Mouse (Mus musculus) ovary, postnatal 10 days (tissue): ENCODE results near the gene Gm14214.

Experiments
- DNase-seq: peaks from one replicate; pipeline ENCODE4 v3.0.0; 2022; ENCODE audit warnings: low spot score

The Gm14214 gene

DNA sequence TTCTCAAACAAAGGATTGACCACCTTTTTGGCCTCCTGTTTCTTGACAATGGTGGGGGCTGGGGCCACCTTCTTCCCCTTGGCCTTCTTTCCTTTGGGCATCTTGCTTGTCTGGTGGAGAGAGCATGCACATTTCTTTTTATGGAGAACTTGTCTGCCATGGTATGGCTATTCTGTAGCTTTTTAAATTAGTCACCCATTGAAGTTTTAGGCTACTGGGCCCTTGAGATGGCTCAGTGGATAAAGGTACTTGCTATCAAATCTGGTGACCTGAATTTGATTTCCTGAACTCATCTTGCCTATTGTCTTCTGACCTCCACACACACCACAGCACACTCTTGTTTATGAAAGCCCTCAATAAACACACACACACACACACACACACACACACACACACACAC lies at the start of gene Gm14214:
TSS of gene Gm14214 (minus strand) at position 101 of the 400 bp plus-strand sequence.
- DNase-seq: no peak

DNA sequence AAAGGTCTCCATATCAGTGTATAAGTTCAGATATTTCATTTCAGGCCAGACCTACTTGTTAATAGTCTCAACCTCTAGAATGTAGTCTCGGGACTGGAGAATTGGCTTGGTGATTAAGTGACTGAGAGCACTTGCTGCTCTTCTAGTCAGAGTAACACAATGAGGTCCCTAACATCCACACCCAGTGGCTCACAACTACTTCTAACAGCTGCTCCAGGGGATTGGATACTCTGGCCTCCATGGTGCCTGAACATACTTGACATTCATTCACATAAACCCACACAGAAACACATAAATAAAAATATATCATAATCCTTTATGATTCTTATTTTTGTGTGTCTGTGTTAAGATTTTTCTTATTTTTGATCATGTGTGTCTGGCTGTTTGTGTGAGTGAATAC lies 48.8 kb upstream of the Gm14214 start:
- DNase-seq: no peak

DNA sequence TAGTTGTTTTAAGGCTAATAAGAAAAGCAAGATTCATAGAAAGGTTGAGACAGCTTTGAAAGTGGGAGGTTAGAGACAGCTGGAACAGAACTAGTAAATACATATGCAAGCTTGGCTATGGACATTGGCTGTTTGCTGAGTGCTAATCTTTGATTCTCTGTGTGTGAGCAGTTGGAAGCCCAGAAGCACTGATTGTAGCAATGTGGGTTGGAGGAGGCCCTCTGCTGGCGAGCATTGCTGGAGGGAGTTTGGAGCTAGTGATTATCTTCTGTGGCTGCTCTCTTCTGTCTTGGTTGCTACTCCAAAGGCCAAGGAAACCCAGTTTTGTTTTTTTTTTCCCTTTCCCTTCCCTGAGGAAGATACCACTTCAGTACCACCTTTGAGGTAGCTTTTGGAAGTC lies 48.0 kb upstream of the Gm14214 start:
- DNase-seq: no peak

DNA sequence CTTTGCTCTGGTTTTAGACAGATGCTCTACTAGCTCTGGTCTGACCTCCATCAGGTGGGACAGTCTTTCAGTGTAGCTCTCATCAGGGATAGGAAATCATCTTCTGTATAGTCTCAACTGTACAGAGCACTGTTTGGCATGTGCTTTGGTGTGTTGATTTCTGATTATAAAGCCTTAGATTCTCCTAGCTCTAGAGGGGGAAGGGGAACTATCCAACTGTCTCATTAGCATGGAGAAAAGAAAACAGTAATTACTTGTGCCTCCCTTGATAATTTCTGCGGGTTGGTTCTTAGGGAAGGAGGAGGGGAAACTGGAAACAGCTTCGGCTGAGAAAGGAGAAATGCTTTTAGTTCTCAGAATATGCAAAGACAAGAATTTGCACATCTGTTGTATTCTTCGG lies 47.3 kb upstream of the Gm14214 start:
- DNase-seq: no peak

DNA sequence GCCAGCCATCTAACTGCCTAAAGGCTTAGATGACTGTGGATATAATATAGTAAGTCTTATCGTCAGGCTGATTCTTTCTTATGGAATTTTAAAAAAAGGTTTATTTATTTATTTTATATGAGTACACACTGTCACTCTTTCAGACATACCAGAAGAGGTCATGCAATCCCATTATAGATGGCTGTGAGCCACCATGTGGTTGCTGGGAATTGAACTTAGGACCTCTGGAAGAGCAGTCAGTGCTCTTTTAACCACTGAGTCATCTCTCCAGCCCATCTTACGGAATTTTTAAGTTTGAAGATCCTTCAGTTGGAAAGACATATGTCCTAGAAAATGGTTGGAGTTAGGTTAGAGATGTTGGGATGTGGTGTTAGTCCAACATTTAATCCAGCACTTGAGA lies 43.6 kb upstream of the Gm14214 start:
- DNase-seq: no peak

DNA sequence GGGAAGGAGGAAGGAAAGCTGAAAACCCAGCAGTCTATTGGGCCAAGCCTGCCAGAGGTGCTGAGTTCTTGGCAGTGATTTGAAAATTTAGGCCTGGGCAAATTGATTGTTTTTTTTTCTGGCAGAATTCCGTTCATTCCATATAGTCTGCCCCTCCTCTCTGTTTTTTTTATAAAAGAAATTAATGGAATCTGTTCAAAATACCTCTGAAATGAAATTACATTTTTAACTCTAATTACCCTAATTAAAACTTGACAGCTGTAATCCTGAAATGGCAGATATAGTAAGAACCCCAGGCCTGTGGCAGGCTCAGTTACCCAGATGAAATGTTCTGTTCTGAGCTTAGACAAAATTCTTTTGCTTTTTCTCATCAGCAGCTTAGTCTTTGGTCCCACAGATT lies 41.0 kb upstream of the Gm14214 start:
- DNase-seq: no peak

DNA sequence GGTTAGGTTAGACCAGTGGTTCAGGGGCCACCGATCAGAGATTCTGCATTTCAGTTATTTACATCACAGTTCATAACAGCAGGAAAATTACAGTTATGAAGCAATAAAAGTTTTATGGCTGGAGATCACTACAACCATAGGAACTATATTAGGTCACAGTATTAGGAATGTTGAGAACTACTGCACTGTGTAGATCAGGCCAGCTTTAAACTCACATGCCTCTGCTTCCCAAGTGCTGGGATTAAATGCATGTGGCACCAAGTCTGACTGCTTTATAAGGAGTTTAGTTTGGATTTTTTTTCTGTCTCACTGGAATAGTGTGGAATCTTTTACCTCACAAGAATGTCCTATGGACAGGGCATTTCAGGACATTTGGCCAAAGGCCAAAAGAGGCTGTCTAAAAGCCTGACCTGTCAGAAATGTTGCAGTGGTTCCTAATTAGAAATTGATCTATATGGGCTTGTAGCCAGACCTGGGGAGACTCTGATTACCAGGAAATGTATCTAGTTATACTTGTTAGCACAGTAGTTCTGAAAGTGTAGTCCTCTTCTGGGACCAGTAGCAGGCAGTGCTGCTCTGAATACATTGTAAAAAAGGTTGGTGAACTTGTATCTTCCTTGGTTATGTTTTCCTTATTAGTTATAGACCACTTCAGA lies 39.4 kb upstream of the Gm14214 start:
- DNase-seq: no peak

DNA sequence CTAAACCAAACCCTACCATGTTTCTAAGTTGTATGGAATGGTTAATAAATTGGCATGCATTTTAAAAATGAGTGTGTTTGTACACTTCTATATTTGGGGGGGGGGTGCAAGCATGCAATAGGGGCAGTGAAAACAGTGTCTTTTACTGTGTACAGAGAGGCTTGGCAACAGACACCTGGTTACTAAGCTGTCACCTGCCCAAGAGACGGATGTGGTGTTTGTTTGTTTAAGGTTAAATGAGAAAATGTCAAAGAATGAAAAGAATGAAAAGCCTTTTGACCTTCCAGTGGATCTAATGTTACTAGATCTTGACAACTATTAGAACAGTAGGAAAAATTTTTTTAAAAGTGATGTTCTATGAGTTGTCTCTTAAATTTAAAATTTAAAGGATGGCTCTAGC lies 37.9 kb upstream of the Gm14214 start:
- DNase-seq: no peak

DNA sequence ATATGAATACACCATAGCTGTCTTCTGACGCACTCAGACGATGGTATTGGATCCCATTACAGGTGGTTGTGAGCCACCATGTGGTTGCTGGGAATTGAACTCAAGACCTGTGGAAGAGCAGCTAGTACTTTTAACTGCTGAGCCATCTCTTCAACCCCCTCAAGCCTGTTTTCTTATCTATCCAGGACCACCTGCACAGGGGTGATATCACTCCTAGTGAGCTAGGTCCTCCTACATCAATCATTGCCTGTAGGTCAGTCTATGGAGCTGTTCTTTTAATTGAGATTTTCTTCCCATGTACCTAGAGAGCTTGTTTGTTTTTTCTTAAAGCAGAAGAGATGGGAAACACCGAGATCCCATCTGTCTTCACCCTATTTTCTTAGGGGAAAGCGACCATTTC lies 34.0 kb upstream of the Gm14214 start:
- DNase-seq: no peak

DNA sequence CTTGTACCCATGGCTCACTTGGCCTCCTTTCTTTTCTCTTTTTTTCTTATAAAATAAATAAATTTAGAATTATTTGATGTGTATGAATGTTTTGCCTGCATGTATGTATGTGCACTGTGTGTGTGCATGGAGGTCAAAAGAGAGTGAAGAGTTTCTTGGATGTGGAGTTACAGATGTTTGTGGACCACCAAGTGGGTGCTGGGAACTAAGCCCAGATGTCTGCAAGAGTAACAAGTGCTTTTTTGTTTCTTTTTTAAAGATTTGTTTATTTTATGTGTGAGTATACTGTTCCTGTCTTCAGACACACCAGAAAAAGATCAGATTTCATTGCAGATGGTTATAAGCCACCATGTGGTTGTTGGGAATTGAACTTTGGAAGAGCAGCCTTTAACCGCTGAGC lies 33.5 kb upstream of the Gm14214 start:
- no peak for DNase-seq

DNA sequence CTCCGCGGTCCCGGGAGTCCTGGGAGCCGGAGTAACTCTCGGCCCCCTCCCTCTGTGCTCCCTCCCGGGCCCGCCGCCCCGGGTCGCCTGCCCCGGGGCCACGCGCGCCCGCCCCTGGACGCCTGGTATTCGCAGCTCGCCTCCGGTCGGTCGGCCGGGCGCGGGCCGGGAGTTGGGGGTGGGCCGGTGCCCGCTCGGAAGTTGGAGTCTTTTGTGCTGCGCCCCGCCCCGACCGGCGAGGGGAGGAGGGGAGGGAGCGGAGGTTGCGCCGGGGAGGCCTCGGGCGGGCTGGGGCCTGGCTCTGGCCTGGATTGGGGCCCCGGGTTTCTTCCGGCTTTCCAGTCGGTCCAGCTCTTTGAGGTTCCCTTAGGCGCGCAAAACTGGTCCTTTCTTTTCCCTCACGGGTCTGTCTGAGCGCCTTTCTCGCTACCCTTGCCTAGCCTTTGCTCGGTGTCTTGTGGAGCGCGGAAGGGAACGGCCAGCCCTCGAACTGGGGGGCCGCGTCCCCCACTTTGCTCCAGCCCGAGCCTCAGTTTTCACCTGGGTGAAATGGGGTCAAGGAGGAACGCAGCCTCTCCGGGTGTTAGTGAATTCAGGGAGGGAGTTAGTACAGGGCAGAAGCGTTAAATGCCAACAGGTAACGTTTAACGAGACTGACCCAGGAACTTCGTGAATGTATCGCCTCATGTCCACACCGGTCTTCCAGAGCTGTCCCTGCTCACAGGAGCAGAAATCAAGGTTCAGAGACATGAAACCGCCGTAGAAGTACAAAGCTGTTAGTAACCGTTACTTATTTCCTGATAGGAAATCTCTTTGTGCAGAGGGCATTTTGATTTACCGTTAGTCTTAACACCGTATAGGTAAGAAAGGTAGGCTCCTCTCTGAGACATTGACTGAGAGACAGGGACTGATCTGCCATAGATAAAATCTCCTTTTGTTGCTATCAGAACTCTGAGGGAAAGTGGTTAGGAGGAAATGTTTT lies 22.1 kb upstream of the Gm14214 start:
- DNase-seq: peak; percentile 45

DNA sequence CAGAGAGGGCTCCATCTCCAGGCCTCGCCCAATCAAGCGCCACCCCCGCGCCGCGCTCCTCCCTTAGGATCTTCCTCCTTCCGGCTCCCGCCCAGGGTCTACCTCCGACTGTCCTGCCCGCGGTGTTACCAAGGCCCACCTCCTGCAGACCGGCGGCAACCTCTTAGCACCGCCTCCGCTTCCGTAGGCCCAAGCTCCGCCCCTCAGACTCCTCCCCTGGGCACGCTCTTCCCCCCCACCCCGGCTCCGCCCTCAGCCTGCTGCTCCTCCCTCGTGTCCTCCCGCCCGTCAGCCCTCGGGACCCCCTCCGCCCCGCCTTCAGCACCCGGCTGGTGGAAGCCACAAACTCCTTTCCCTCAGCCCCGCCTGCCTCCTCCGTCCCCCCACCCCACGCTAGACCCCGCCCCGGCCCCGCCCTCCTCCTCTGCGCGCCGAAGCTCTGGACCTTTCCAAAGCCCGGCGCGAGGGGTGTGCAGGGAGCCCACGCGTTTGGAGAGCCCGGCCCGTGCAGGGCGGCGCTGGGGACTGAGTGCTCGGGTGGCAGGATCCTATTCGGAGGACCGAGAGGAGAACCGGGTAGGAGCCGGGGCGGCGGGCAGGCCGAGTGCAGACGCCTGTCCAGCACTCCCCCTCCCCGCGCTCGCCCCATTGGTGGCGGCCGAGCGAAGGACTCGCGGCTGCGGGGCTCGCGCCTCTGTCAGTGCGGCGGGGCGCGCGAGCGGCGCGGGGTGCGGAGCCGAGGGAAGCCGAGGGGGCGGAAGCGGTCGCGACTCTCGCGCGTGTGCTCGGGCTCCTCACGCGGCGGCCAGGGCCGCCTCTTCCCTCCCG lies 21.0 kb upstream of the Gm14214 start, which contains the start of the genes Raly and a:
TSS of gene Raly (plus strand) at position 441 of the 828 bp plus-strand sequence.
TSS of gene a (plus strand) at position 747 of the 828 bp plus-strand sequence.
- DNase-seq: peak; percentile 88

DNA sequence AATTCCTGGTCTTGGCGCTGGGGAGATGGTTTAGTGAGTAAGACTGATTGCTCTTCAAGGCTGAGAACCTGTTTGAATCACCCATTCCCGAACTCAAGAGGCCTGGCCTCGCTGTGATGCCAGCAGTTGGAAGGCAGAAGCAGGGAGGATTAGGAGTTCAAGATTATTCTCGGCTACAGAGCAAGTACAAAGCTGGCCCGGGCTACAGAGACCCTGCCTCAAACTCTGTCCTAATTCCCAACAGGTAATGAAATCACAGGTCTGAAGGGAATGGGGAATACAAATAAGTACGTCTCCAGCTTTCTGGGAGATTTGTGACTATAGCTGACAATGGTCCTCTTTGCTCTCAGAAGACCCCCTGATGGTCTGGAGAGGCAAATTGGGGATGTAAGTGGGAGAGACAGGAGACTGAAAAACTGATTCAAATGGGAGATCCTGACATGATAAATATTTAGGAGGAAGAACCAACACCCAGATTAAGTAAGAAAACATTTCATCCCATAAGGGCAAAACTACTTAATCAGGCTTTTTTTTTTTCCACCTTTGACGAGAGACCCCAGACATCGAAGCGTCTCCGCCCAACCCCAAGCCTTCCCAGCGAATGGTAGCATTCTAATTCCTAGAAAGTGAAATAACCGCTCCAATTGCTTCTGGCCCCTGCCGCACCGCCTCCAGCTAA lies 20.3 kb upstream of the Gm14214 start:
- no peak for DNase-seq

DNA sequence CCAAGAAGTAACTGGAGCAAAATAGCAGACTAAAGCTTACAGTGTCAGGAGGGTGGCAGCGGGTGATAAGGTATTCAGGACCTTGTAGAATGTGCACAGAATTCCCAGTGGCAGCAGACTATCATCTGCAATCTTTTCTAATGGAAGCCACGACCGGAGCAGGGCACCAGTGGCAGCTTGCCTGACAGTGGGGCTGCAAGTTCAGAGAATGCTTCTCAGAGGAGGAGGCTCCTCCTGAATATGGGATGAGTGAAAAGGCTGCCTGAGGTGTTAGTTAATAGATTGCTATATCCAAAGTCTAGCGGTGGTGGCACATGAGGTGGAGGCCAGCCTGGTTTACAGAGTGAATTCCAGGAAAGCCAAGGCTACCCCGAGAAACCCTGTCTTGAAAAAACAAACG lies 19.6 kb upstream of the Gm14214 start:
- no peak for DNase-seq

DNA sequence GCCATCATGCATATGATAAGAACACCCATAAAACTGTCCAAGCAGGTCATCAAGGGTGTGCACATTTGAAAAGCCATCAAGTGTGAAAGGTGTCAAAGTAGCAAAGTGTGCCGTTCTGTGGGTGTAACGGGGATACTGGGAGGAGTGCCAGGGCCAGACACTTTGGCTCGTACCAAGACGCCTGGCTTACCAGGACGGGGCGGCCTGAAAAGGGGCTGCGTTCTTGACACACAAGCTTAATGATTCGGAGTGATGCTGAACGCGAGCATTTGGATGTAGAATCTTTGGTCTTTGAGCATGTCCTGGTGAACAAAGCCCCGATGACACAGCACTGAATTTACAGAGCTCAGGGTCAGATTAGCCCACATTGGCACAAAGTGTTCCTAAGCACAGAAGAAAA lies 16.9 kb upstream of the Gm14214 start:
- no peak for DNase-seq

DNA sequence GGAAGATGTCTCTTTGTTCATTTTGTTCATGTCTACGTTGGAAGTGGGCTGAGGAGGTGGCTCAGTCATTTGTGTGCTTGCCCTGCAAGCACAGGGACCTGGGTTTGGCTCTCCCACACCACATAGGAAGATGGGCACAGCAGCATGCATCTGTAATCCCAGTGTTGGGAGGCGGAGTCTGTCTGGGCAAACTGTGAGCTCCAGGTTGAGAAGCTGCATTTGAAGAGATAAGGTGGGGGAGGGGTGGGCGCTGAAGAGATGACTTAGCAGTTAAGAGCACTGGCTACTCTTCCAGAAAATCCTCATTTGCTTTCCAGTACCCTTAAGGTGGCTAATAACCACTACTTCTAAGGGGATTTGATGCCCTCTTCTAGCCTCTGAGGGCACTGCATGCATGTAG lies 16.4 kb upstream of the Gm14214 start:
- no peak for DNase-seq

DNA sequence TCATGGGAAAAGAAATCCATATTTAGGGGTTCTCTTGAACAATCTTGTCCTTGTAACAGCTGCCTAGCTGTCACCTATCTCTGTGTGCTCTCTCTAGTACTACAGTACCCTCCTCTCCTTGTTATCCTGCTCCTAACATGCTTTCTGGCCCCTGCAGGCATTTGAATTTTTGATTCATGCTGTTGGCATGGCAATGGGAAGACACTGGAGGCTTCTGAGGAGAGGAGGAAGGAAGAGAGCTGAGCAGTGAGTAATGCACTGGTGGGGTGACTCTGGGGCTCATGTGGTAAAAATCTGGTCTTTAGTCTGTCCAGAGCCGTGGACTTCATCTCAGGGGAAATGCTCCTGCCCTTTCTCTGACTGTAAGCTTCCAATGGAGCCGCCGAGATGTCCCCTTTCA lies 15.5 kb upstream of the Gm14214 start:
- no peak for DNase-seq

DNA sequence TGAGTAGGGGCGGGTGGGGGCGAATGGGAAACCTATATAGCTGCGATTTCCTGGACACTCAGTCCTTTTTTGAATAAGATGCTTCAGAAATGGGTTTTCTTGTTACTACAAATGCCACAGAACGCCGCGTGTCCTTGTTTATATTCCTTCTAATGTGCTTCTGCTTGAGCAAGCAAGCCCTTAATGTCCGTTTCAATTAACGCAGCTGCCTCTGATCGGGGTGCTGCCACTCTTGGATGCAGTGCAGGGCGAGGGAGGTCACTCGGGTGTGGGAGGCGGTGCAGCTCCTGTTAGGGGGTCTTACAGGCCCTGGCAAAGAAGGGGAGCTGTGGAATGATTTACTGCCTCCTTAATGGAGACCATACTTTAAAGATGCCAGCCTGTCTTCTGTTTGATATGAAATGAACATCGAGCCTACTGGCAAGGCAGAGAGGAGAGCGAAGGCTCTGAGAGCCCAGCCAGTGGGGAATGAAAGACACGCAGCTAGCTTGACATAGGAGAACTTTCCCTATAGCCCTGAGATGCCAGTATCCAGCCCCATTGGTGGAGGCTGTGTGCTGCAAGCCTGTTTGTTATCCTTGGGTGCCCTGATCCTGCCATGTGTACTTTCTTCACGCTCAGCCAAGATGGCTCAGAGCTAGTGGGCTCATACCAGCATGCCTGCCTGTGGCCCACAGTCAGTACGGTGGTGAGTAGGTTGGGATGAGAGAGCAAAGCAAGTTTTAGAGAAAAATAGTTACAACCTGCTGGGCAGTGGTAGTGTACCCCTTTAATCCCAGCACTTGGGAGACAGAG lies 13.2 kb upstream of the Gm14214 start:
- no peak for DNase-seq

DNA sequence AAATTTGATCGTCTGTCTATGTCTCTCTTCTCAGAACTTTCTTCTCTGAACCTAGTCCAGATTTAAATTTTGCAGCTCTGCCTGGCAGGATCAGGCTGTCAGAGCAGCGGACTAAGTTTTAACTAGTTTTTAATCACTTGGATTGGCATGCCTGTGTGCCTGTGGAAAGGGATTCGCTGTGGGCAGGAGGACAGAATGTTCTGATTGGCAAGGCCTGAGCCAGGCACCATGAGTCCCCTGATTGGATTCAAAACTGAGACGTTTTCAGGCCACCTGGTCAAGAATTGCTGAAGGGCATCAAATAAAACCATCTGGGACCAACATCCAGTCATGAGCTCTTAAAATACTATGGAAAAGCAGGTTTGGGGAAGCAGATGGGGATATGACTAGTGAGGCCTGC lies 12.5 kb upstream of the Gm14214 start:
- no peak for DNase-seq

DNA sequence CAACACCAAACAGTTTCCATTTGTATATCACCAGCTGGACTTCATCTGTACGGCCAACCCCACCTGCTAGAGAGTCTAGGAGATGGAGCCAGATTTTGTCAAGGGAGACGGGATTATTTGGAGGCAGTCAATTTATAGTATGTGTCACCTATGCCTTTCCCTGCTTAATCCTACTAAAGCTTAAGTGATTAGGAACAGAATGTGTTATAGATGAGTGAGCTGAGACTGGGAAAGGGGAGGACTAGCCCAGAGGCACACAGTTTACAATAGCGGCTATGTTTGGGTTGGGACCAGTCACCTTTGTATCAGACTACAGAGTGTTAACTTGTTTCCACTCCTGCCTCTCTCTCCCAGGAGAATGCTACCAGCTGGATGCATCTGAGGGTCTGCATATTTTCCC lies 9.8 kb upstream of the Gm14214 start:
- no peak for DNase-seq

DNA sequence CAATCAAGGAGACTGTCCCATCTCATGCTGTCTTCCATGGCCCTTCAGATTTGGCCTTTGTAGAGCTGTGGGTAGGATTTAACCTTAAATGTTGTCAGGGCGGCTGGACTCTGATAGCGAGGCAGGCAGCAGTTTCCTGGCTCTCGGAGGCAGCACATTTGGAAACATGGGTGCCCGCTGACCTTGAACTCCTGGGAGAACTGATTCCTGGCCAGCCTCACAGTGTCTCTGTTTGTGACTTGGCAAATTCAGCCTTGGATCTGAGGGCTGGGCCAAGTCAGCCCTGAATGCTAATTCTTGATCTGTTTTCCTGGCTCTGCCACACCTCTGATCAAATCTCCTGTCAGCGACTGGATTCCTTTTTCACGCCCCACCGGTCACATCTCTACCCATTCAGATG lies 6.7 kb upstream of the Gm14214 start:
- DNase-seq: no peak
